ENCODE assay signal across 12 mouse cellular contexts in the genomic region with DNA sequence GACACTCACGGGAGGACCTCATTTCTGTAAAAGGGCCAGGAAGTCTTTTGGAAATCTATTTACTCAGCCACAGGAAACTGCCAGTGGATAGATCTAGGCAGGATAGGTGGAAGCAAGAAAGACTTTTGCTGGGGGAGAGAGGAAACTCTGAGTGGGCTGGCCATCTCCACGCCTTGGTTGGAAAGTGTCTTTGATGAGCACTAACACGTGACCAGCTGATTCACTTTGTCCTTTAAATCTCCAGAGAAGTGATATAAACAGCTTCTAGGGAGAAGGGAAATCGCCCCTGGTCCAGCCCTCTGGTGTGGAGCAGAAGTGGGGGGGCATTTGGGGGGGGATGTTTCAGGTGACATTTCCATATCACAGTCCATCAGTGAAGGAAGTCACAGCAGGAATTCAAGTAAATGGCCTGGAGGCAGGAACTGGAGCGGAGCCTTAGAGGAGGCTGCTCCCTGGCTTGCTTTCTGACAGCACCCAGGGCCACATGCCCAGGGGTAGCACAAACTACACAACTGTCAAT.
A peak's percentile ranks its signal among the peaks of the same experiment; 100 is the strongest.
DNase-seq lines count a peak whose midpoint lies in the region; ATAC-seq and TF ChIP-seq lines count a peak whose summit lies in the region.
"Had no signal": no experiment of that assay in that cellular context is flagged by ENCODE, and none has a peak within 500 bp of the region (broad histone marks: within the 10 kb centered on the region; RNA-seq: fewer than 3 reads in every experiment).

No protein-coding gene starts in this region.

- H3K36me3 ChIP-seq in lung, embryonic 14.5 days (ENCODE audit: insufficient read depth): no peaks in the 10 kb centered on the region
- H3K36me3 ChIP-seq in intestine, embryonic 16.5 days (ENCODE audit: control insufficient read depth, insufficient read depth, low read length): no peaks in the 10 kb centered on the region
- H3K36me3 ChIP-seq in stomach, embryonic 15.5 days: no peaks in the 10 kb centered on the region
- no peaks in the 10 kb centered on the region for H3K36me3 ChIP-seq in midbrain, embryonic 15.5 days (replicated peaks)
- H3K36me3 ChIP-seq: neural tube, embryonic 13.5 days had no signal

- TF ChIP-seq CTCF in gastrocnemius, adult 2 months (IDR thresholded peaks at IDR 0.05): no peak
- no peak for TF ChIP-seq CTCF in lung, embryonic 14.5 days (IDR thresholded peaks at IDR 0.05; ENCODE audit: low read depth)

- no peak overlapping the region for H3K9ac ChIP-seq in lung, embryonic 14.5 days
- H3K9ac ChIP-seq in intestine, embryonic 16.5 days (ENCODE audit: low read depth, low read length): no peak overlapping the region; the same call in 1 of the 2 replicates
- no peak overlapping the region for H3K9ac ChIP-seq in stomach, embryonic 15.5 days
- no peak overlapping the region for H3K9ac ChIP-seq in midbrain, embryonic 15.5 days
- H3K9ac ChIP-seq: neural tube, embryonic 13.5 days had no signal

- H3K4me3 ChIP-seq in gastrocnemius, adult 2 months: no peak overlapping the region
- no peak overlapping the region for H3K4me3 ChIP-seq in lung, embryonic 14.5 days (ENCODE audit: low read depth, low read length)
- no peak overlapping the region for H3K4me3 ChIP-seq in intestine, embryonic 16.5 days (ENCODE audit: low read length)
- no peak overlapping the region for H3K4me3 ChIP-seq in stomach, embryonic 15.5 days (replicated peaks)
- no peak overlapping the region for H3K4me3 ChIP-seq in midbrain, embryonic 15.5 days
- H3K4me3 ChIP-seq: neural tube, embryonic 13.5 days had no signal

- ATAC-seq in lung, embryonic 14.5 days (ENCODE audit: insufficient read depth): peak; percentile 44; the same call in 1 of the 2 replicates
- ATAC-seq in intestine, embryonic 16.5 days: no peak
- ATAC-seq in stomach, embryonic 15.5 days (ENCODE audit: insufficient read depth, low FRiP score, low read depth): no peak
- no peak for ATAC-seq in midbrain, embryonic 15.5 days (replicated peaks)
- no peak for ATAC-seq in cerebellum, adult (ENCODE audit: insufficient number of reproducible peaks, low FRiP score, low TSS enrichment)
- ATAC-seq: hindbrain, postnatal 0 days had no signal

- no peak for DNase-seq in gastrocnemius, adult 2 months
- DNase-seq in gastrocnemius, postnatal 25 days: no peak
- DNase-seq in lung, embryonic 14.5 days: no peak
- DNase-seq in lung, adult 18-20 months: no peak
- DNase-seq: cerebellum, postnatal 36 days; gastrocnemius, postnatal 10 days had no signal

- H3K27me3 ChIP-seq in lung, embryonic 14.5 days (ENCODE audit: insufficient read depth, low read length): no peaks in the 10 kb centered on the region
- no peaks in the 10 kb centered on the region for H3K27me3 ChIP-seq in intestine, embryonic 16.5 days (replicated peaks; ENCODE audit: control insufficient read depth, insufficient read depth, low read length)
- H3K27me3 ChIP-seq in stomach, embryonic 15.5 days (replicated peaks): no peaks in the 10 kb centered on the region
- no peaks in the 10 kb centered on the region for H3K27me3 ChIP-seq in midbrain, embryonic 15.5 days (replicated peaks)
- H3K27me3 ChIP-seq: neural tube, embryonic 13.5 days had no signal

- no peaks in the 10 kb centered on the region for H3K9me3 ChIP-seq in lung, embryonic 14.5 days (ENCODE audit: low read depth, low read length)
- H3K9me3 ChIP-seq in intestine, embryonic 16.5 days (ENCODE audit: control insufficient read depth, low read length): no peaks in the 10 kb centered on the region
- no peaks in the 10 kb centered on the region for H3K9me3 ChIP-seq in stomach, embryonic 15.5 days
- H3K9me3 ChIP-seq in midbrain, embryonic 15.5 days: no peaks in the 10 kb centered on the region
- H3K9me3 ChIP-seq: neural tube, embryonic 13.5 days had no signal

- H3K27ac ChIP-seq in gastrocnemius, adult 2 months: peak overlapping the region; percentile 75
- H3K27ac ChIP-seq in lung, embryonic 14.5 days (ENCODE audit: low read depth): peak overlapping the region; percentile 86
- peak overlapping the region; percentile 85 for H3K27ac ChIP-seq in intestine, embryonic 16.5 days (ENCODE audit: low read length)
- peak overlapping the region; percentile 87 for H3K27ac ChIP-seq in stomach, embryonic 15.5 days
- no peak overlapping the region for H3K27ac ChIP-seq in midbrain, embryonic 15.5 days
- H3K27ac ChIP-seq: hindbrain, postnatal 0 days; neural tube, embryonic 13.5 days had no signal

- intact Hi-C loops in gastrocnemius, adult 2 months (cut with DNase I): no loop called here

- H3K4me2 ChIP-seq in lung, embryonic 14.5 days: no peak overlapping the region
- H3K4me2 ChIP-seq in intestine, embryonic 16.5 days (ENCODE audit: low read depth, low read length): no peak overlapping the region
- no peak overlapping the region for H3K4me2 ChIP-seq in stomach, embryonic 15.5 days
- no peak overlapping the region for H3K4me2 ChIP-seq in midbrain, embryonic 15.5 days
- H3K4me2 ChIP-seq: neural tube, embryonic 13.5 days had no signal

- WGBS in lung, embryonic 14.5 days: 24% methylated on average over 5 of the region's 5 CpGs
- 45% methylated on average over 5 of the region's 5 CpGs for WGBS in intestine, embryonic 16.5 days
- WGBS in stomach, embryonic 15.5 days: 53% methylated on average over 5 of the region's 5 CpGs
- WGBS in midbrain, embryonic 15.5 days: 52% methylated on average over 5 of the region's 5 CpGs

- H3K4me1 ChIP-seq in lung, embryonic 14.5 days (ENCODE audit: insufficient read depth): peaks cover 19% of the 10 kb centered on the region
- H3K4me1 ChIP-seq in intestine, embryonic 16.5 days (ENCODE audit: control insufficient read depth, insufficient read depth, low read length): peaks cover 9% of the 10 kb centered on the region
- H3K4me1 ChIP-seq in stomach, embryonic 15.5 days: peaks cover 13% of the 10 kb centered on the region; the same call in 1 of the 2 replicates
- no peaks in the 10 kb centered on the region for H3K4me1 ChIP-seq in midbrain, embryonic 15.5 days
